20 mouse cellular contexts compared by ENCODE assay signal in the genomic region with DNA sequence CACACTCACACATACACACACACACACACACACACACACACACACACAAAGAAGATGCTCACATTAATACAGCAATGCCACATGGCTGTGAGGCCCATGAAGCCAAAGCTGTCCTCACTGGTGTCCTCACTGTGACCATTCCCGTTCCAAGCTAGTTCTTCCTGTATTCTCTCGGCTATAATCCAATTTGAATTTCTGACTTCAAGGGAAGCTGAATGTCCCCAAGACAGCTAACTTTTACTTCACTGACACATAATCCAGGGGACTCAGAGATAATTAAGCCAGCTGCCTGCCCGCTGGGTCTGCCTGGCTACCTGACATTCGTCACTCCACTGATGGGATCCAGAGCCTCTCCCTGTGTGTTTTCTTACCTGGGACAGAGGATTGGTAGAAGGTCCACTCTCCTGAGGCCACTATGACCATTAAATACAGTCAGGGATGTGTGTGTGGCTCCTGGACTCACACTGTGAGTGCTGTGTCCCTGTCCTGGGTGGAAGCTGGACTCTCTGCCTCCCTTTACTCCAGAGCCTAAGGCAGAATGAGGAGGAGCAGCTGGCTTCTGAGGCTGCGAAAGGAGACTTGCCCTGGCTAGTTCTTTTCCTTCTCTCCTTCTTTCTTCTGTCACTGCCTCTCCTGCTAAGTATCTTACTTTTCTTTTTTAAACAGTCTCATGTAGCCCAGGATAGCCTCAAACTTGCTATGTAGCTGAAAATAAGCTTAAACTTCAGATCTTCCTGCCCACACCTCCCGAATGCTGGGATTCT. TPM values are rescaled to one million over a fixed set of nuclear protein-coding genes. Genes with fewer than 3 reads are reported as not detected.
DNase-seq lines count a peak whose midpoint lies in the region; ATAC-seq and TF ChIP-seq lines count a peak whose summit lies in the region.
"Had no signal": no experiment of that assay in that cellular context is flagged by ENCODE, and none has a peak within 500 bp of the region (broad histone marks: within the 10 kb centered on the region; RNA-seq: fewer than 3 reads in every experiment).

No protein-coding gene starts in this region.

- no peaks in the 10 kb centered on the region for H3K9me3 ChIP-seq in heart, embryonic 14.5 days (ENCODE audit: control insufficient read depth, low read length)
- no peaks in the 10 kb centered on the region for H3K9me3 ChIP-seq in midbrain, embryonic 13.5 days
- H3K9me3 ChIP-seq in midbrain, postnatal 0 days (ENCODE audit: low read length) = no peaks in the 10 kb centered on the region
- H3K9me3 ChIP-seq: embryonic facial prominence, embryonic 15.5 days; forebrain, embryonic 15.5 days; G1E had no signal

- no peak for DNase-seq in heart, adult 9 months (ENCODE audit: low spot score in 2 of 2)
- no peak for DNase-seq in midbrain, postnatal 0 days (ENCODE audit: low spot score)
- peak; percentile 19 for DNase-seq in MN1 (ENCODE audit: low spot score)
- no peak for DNase-seq in ovary, postnatal 10 days (ENCODE audit: low spot score)
- no peak for DNase-seq in spleen, postnatal 36 days (ENCODE audit: low spot score in 2 of 2)
- DNase-seq: adrenal gland, postnatal 10 days; cerebellum, adult 11-12 months; cerebellum, adult 9-10 months; cerebellum, postnatal 25 days; gastrocnemius, postnatal 36 days; heart, adult 18-20 months had no signal

- peak overlapping the region; percentile 30; the same call in 1 of the 2 replicates for H3K9ac ChIP-seq in heart, embryonic 14.5 days (ENCODE audit: low read length)
- 0 out of 2 replicates have a peak overlapping the region, but pooled peaks have one; percentile 19 for H3K9ac ChIP-seq in midbrain, embryonic 13.5 days (replicated peaks)
- H3K9ac ChIP-seq in midbrain, postnatal 0 days (replicated peaks; ENCODE audit: low read length, poor library complexity, severe bottlenecking) = no peak overlapping the region
- H3K9ac ChIP-seq: embryonic facial prominence, embryonic 15.5 days; forebrain, embryonic 15.5 days; hindbrain, embryonic 14.5 days had no signal

- no peak for ATAC-seq in heart, embryonic 14.5 days (ENCODE audit: insufficient number of reproducible peaks, insufficient read depth, low FRiP score, low read depth)
- ATAC-seq in midbrain, embryonic 13.5 days = no peak
- ATAC-seq in midbrain, postnatal 0 days (ENCODE audit: low FRiP score) = no peak
- ATAC-seq: forebrain, embryonic 15.5 days had no signal

- TF ChIP-seq CTCF in midbrain, postnatal 0 days (IDR thresholded peaks at IDR 0.05) = no peak

- WGBS in heart, embryonic 14.5 days = 60% methylated on average over 6 of the region's 6 CpGs
- WGBS in midbrain, embryonic 13.5 days = 60% methylated on average over 6 of the region's 6 CpGs
- 56% methylated on average over 6 of the region's 6 CpGs for WGBS in midbrain, postnatal 0 days

- no peaks in the 10 kb centered on the region for H3K27me3 ChIP-seq in heart, embryonic 14.5 days (ENCODE audit: control insufficient read depth, insufficient read depth, low read length)
- H3K27me3 ChIP-seq in midbrain, embryonic 13.5 days = no peaks in the 10 kb centered on the region; the same call in 1 of the 2 replicates
- no peaks in the 10 kb centered on the region for H3K27me3 ChIP-seq in midbrain, postnatal 0 days (ENCODE audit: insufficient read depth, low read length)
- H3K27me3 ChIP-seq: embryonic facial prominence, embryonic 15.5 days; forebrain, embryonic 15.5 days had no signal

- no peaks in the 10 kb centered on the region for H3K36me3 ChIP-seq in heart, embryonic 14.5 days (ENCODE audit: control insufficient read depth, insufficient read depth, low read length)
- no peaks in the 10 kb centered on the region for H3K36me3 ChIP-seq in midbrain, embryonic 13.5 days
- no peaks in the 10 kb centered on the region for H3K36me3 ChIP-seq in midbrain, postnatal 0 days (ENCODE audit: insufficient read depth, low read length)
- H3K36me3 ChIP-seq: embryonic facial prominence, embryonic 15.5 days; forebrain, embryonic 15.5 days; G1E; hindbrain, embryonic 10.5 days had no signal

- 0 out of 4 replicates have a peak overlapping the region, but pooled peaks of 1 of the 2 experiments have one; percentile 41 for H3K27ac ChIP-seq in heart, embryonic 14.5 days (replicated peaks in 1 of 2; ENCODE audit: control insufficient read depth in 1 of 2, insufficient read depth in 1 of 2, low read depth in 2 of 2, low read length in 2 of 2)
- peak overlapping the region; percentile 22; the same call in 1 of the 2 replicates for H3K27ac ChIP-seq in midbrain, embryonic 13.5 days
- H3K27ac ChIP-seq in midbrain, postnatal 0 days (ENCODE audit: low read depth, low read length) = no peak overlapping the region
- H3K27ac ChIP-seq: embryonic facial prominence, embryonic 15.5 days; forebrain, embryonic 15.5 days; hindbrain, embryonic 14.5 days had no signal

- H3K4me2 ChIP-seq in heart, embryonic 14.5 days (ENCODE audit: low read length) = no peak overlapping the region
- H3K4me2 ChIP-seq in midbrain, embryonic 13.5 days (replicated peaks) = no peak overlapping the region
- H3K4me2 ChIP-seq in midbrain, postnatal 0 days (ENCODE audit: low read depth, low read length, poor library complexity, severe bottlenecking) = no peak overlapping the region
- H3K4me2 ChIP-seq: embryonic facial prominence, embryonic 15.5 days; forebrain, embryonic 15.5 days; heart, embryonic 11.5 days; hindbrain, embryonic 14.5 days had no signal

- H3K4me3 ChIP-seq in heart, embryonic 14.5 days (ENCODE audit: control insufficient read depth in 1 of 2, insufficient read depth in 1 of 2, low read depth in 1 of 2, low read length in 2 of 2) = no peak overlapping the region
- H3K4me3 ChIP-seq in midbrain, embryonic 13.5 days (replicated peaks) = no peak overlapping the region
- H3K4me3 ChIP-seq in midbrain, postnatal 0 days (ENCODE audit: low read depth, low read length) = no peak overlapping the region
- H3K4me3 ChIP-seq: embryonic facial prominence, embryonic 15.5 days; erythroblast, embryonic 14.5 days; forebrain, embryonic 15.5 days; hindbrain, embryonic 10.5 days had no signal

- H3K4me1 ChIP-seq in heart, embryonic 14.5 days (ENCODE audit: control insufficient read depth in 2 of 2, insufficient read depth in 2 of 2, low read length in 2 of 2) = peaks cover 11 to 26% of the 10 kb centered on the region in 2 experiments
- peaks cover 44% of the 10 kb centered on the region for H3K4me1 ChIP-seq in midbrain, embryonic 13.5 days (replicated peaks)
- peaks cover 6% of the 10 kb centered on the region for H3K4me1 ChIP-seq in midbrain, postnatal 0 days (ENCODE audit: insufficient read depth, low read length)

RNA-seq across cellular contexts. Expression of gene Nfam1, which starts 19.4 kb away (rescaled TPM):
- polyA plus RNA-seq in heart, embryonic 14.5 days (2014; fragmentation: Nextera tagmentation; extraction: Ambion mirVana) = 1.9 and 2.6 TPM in 2 replicates
- 2.4 and 2.5 TPM in 2 replicates for polyA plus RNA-seq in midbrain, embryonic 13.5 days (2015; fragmentation: Nextera tagmentation; extraction: Ambion mirVana)
- 3.3 and 4.1 TPM in 2 replicates for total RNA-seq in midbrain, postnatal 0 days (2014; rRNA removed)
- 1.9 and 2.6 TPM in 2 replicates for polyA plus RNA-seq in midbrain, postnatal 0 days (2015; fragmentation: Nextera tagmentation; extraction: Ambion mirVana)

RNA-seq across cellular contexts. Expression of gene Serhl, which starts 36.8 kb away (rescaled TPM):
- polyA plus RNA-seq in heart, embryonic 14.5 days (2014; fragmentation: Nextera tagmentation; extraction: Ambion mirVana) = 63.9 and 80.1 TPM in 2 replicates
- 27.2 and 30.6 TPM in 2 replicates for polyA plus RNA-seq in midbrain, embryonic 13.5 days (2015; fragmentation: Nextera tagmentation; extraction: Ambion mirVana)
- 4.2 and 6.7 TPM in 2 replicates for total RNA-seq in midbrain, postnatal 0 days (2014; rRNA removed)
- polyA plus RNA-seq in midbrain, postnatal 0 days (2015; fragmentation: Nextera tagmentation; extraction: Ambion mirVana) = 38.5 and 40.0 TPM in 2 replicates
